Mouse (Mus musculus) cerebellum, postnatal 4 days (tissue): ENCODE data around the gene Igfbpl1.
A peak's percentile ranks its signal among the peaks of the same experiment; 100 is the strongest.

Experiments used
- DNase-seq, 2 experiments: peaks; one replicate each; pipeline ENCODE4 v3.0.0; 2022; ENCODE audit warnings: low spot score in 2 of 2, mixed read lengths in 1 of 2

The Igfbpl1 gene

DNA sequence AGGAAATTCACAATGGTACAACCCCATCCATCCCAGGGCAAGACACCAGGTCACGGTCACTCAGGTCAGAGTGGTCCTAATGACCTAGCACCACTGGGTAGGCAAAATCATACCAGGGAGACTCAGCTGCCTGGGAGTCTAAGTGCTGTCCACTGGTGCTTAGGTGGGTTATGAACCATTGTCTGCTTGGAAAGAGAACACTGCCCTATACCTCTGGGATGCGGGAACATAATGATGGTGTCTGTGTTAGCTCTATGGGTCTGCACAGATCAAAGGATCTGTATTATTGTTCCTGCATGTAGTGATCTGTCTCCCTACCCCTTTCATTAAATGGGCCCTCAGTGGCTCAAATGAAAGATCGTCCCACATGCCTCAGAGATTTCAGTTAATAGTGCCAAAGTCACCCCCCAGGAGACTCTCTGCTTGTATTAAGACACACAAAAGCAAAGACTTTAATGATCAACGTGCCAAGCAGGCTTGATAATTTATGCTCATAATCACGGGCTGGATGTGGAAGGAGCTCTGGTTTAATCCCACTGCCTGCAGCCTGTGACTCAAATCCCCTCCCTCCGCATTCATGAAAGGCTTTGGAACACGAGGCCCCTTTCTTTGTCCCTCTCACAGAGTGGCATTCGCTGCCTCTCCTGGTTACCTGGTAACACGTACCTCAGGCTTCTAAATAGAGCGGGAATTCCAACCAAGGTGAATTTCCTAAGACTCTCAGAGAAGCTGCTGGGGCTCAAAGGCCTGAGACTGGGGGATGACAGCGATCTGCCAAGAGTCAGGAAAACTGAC is 3.7 kb downstream of the Igfbpl1 start:
- no peak for DNase-seq

DNA sequence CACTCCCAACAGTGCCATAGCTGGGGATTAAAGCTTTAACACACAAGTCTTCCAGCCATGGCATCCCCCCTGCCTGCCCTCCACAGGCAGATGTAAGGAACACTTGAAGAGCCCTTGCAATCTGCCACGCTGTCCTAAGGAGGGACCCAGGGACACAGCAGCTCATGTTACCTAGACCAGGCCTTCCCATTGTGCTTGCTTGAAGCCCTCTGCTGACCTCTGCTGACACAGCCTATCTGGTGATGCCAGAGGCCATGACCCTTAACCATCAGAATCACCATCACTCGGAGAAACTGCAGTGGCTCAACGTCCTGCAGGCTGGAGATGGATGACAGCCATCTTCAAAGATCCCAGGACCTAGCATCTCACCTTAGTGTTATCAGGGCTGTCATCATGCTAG is 4.7 kb downstream of the Igfbpl1 start:
- no peak for DNase-seq

DNA sequence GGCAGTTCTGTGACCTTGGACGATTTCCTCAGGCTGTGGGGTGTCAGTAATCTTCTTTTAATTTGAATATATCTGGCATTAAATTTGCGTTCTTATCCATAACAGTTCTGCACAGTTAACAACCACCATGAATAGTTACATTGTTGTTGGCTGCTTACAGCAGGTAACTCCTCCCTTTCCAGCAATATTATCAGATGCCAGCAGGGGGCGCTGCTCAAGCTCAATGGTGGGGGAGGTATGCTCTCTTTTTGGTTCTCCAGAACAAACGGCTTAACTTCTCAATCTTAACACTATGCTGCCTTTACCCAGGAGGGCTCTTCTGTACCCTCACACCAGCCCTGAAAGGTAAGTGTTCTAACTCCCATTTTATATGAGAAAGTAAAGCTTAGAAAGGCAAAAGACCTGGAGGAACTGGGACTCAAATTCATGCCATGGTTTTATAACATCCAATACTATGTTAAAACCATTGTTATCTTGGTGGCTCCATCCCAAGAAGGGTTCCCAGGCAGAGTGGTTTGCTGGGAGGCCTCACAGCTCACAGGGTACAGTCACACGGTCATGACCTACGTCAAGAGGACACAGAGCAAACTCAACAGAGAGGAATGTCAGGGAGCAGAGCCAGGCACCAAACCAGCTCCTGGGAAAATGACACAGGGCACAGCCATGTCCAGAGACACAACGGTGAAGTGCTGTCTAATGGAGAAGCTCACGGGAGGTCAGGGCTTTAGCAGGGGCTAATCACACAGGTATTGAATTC is 6.5 kb downstream of the Igfbpl1 start:
- DNase-seq = peak; percentile 80 to 81

DNA sequence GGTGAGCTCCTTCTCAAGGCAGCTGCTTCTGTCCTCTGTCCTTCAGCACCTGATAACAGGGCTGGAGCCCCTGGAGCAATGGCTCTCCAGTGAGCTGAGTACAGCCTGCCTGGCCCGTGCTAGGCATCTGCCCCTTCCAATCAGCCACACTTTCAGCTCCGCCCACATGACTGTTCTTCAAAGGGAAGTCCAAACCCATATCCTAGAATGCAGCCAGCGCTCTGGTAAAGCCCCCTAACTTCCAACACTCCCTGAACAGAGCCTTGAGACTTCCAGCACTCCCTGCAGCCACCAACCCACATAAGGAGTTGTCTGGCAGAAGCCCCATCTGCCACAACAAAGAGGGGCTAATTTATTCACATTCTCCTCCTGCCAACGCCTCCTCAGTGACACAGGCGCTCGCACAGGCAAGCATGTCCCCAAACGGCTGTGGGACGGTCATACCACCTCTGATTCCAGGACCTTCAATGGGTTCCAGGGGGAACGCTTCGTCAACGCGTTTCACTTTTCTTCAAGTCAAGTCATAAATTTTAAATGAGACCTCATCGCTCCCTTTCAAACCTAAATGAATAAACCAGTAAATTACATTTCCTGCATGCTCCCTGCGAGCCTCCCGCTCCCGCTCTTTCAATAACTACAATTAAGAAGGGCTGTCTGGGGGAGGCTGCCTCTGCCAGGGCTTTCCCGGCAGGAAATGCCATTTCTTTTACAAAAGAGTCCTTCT is 7.4 kb downstream of the Igfbpl1 start:
- DNase-seq = peak in 1 of 2 experiments; percentile 52

DNA sequence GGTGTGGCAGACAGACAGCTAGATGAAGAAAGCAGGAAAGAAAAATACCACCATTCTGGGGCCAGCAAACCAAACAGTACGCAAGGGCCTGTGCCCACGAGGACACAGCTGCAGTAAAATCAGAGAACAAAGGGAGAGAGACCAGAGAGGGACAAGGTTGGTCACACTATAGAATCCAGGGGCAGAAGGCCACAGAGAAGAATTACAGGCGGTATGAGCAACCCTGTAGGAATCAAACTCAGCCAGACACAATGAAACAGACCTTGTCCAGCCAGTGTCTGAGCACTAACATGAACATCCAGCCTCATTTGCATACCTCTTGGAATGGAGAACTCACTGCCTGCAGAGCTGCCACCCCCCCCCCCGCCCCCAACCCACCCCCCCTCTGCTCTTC is 7.9 kb downstream of the Igfbpl1 start:
- DNase-seq = no peak

DNA sequence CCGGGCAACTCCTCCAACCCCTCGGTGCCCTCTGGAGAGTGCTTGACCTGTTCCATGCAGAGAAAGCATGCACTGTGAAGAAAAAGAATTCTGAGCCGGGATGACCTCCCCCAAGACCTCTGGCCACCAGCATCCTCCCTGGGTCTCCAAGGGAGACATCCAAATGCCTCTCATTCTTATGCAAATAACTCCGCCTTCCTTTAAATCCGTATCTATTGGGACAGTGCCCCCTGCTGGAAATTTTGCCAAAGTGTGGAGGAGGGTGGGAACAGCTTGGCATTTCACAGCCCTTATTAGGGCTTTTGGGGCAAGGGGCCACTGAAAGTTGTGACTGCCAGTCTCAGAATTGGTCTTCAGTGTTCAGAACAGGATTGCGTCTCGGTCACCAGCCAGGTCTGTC is 11.2 kb downstream of the Igfbpl1 start:
- peak; percentile 55 to 64 for DNase-seq

DNA sequence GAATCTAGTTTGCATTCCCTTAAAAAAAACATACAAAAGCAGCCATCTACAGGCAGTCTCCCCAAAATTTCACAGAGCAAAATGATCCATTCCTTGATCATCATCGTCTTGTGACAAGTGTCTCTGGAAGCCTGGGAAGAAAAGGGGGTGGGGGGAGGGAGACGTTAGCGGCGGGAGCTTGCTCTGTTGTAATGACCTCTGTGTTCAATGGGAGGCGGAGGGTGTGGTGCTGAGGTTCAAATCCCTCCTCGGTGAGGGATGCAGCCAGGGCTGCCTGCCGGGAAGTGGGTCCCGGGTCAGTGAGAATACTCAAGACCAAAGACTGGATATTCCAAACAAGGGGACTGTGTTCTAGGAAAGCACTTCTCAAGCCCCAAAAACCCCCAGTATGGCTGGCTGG is 15.5 kb downstream of the Igfbpl1 start:
- DNase-seq = no peak

DNA sequence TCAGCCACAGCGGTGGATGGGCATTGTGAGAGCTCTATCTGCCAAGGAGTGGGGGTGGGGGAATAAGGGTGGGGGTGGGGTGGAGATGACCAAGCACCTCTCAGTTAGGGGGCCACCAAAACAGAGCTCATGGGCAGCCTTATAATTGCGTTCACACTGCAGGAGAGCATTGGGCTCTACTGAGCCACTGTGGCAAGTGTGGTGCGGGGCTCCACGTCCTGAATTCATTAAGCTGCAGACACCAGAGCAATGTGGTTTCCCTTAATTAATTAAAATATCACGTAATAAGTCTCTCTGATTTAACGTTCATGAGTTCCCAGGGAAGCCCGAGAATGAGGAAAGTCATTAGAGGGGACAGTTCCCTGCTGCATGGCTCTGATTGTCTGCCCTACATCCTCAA is 18.7 kb downstream of the Igfbpl1 start:
- DNase-seq = no peak

DNA sequence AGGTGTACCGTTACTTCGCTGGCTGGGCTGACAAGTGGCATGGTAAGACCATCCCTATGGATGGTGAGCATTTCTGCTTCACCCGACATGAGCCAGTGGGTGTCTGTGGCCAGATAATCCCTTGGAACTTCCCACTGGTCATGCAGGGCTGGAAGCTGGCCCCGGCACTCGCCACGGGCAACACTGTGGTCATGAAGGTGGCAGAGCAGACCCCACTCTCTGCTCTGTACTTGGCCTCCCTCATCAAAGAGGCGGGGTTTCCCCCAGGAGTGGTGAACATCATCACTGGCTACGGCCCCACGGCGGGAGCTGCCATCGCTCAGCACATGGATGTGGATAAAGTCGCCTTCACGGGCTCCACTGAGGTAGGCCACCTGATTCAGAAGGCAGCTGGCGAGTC is 23.8 kb downstream of the Igfbpl1 start:
- no peak for DNase-seq

DNA sequence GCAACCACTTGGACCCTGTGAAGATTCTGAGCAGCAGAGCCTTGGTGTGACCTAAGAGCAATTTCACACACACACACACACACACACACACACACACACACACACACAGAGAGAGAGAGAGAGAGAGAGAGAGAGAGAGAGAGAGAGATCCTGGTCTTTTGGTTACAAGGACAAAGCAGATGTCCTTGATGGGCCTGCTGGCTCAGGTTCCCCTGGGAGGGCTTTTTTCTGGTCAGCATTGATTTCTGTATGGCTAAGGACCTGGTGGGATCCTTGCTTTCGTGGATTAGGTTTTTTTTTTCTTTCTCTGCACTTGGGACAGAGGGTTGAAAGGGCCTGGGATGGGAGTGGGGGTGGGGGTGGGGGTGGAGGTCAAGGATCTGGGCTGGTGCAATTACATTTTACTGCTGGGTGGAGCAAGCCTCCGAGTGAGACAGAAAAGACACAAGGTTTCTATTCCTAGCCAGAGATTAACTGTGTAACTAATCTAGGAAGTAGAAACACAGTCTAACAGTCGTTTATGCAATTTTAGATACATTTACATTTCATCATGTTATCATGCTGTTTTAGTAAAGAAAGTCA is 26.7 kb downstream of the Igfbpl1 start:
- no peak for DNase-seq

DNA sequence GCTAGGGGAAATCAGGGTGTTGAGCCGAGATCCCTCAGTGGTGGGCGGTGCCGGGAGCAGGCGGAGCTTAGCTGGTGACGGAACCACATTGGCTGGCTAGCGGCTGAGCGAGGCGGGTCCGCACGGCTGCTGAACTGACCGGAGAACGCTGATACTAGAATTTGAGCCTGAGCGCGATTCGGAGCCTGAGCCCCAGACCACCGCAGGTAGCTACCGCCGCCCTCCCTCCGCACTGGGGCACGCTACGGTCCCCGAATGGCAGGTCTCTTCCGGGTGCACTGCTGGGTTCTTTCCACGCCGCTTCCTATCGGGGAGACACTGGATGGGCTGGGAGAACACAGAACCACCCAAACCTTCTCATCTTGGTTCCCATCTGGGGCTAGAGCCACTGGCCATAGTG is 27.8 kb downstream of the Igfbpl1 start, which contains the start of gene Aldh1b1:
Gene Aldh1b1, plus strand, starts transcription at position 59 of the 400 bp plus-strand sequence.
- DNase-seq = peak; percentile 56 to 65

DNA sequence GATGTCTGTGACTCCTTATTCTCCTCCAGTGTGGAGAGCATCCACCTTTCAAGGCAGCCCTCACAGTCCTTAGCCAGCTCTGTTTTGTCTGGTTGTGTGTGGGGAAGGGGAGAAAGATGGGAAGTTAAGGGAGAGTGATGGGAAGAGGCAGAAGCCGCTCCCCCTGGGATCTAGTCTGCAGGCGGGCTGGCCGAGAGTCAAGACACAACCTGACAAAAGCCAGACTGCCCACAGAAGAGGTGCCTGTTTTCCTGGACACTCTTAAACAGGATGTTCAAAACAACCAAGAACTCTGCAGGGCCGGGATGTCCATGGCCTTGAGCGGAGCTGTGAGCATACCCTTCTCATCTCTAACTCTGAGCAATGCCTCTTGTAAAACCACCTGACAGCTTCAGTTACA is 30.0 kb downstream of the Igfbpl1 start:
- DNase-seq = no peak

DNA sequence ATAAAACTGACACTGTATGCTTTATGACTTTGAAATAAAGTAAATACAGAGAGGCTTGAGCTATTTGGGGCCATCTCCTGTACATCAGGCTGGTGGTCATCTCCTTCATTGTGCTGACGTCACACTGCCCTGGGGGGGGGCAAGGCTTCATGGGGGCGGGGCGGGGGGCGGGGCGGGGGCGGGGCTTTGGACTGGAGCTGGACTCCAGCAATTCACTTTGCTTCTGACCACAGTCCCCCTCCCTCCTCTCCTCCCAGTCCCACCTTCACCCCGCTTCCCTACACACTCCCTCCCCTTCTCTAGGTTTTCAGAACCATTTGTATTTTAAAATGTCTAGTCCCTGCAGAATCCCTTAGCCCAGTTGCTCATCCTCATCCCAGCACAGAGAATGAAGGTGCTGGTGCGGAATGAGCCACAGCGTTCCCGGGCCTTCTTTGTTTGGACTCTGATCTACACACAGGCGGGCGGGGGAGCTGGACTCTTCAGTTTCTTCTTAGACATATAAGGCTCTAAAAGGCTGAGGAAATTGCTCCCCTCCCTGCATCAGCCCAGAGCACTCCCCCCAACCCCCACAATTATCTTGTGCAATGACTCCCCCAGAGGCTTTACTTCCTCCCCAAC is 31.4 kb downstream of the Igfbpl1 start:
- no peak for DNase-seq

DNA sequence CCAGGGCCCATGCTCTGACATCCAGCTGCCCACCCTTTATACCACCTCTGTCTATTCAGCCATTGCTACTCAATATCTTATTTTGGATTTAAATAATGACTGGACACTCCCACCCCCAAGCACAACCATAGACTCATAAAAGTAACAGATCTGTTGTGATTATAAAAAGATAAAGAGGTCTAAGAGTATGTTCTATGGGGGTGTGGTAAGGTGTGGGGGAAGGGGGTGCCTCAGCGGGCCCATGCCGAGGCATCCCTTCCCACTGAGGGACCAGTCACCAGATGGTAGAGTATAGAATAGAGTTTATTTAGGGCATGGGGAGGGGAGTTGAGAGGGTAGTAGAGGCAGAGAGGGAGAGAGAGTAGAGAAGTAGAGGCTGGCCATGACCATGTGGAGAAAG is 36.7 kb downstream of the Igfbpl1 start:
- no peak for DNase-seq

DNA sequence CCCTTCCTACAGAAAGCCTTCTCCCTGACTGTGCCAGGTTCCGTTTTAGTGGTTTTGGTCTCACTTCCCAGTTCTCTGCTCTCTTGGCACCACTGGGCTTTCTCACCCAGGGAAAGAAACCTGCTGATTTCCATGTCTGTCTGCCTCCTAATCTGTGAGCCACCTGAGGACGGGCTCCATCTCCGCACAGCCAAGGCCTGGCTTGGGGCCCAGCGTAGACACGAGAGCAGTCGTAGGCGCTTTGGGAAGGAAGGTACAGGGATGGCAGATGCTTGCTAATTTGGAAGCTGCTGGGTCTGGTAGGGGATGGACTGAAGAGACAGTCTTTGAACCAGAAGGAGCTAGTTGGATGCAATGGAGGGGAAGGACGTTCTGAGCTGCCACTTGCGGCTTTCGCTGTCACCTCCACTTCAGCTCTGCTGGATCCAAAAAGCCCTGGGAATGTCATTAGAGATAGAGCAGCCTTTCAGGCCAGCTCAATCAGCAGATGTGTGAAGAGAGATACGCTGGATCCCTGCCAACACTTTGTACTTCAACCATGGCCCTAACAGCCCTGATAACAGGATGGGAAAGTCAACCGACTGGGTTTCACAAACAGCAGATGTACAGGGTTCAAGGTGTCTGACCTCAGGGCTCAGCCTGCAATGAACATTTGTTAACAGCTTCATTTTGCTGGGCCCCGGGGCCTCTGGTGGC is 37.3 kb downstream of the Igfbpl1 start:
- DNase-seq = peak in 1 of 2 experiments; percentile 68

DNA sequence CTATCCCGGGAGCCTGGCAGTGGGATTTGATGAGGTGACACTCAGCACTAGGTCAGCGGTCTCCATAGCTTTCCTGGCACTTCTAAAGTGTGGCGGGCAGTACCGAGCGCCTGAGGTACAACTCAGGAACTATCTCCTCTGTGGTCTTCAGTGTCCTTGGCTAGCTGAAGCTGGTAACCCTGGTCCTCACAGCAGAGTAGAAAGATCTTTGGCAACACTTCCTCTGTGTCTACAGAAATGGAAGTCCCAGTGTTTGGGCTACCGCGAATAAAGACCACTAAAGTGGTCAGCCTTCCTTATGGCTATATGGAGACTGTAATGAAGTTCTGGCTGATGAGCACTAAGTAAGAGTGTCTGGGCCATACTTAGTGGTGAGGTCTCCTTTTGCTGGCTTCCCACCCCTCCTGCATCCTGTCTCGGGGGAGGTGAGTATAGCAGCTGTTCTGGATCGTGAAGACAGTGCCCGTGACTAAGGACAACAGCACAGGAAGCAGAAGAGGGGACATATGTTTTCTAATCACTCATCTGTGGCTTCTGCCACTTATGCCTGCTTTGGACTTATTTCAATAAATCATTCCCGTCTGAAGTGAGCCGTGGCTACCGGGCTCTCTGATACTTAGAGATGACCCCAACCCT is 38.2 kb downstream of the Igfbpl1 start:
- no peak for DNase-seq

DNA sequence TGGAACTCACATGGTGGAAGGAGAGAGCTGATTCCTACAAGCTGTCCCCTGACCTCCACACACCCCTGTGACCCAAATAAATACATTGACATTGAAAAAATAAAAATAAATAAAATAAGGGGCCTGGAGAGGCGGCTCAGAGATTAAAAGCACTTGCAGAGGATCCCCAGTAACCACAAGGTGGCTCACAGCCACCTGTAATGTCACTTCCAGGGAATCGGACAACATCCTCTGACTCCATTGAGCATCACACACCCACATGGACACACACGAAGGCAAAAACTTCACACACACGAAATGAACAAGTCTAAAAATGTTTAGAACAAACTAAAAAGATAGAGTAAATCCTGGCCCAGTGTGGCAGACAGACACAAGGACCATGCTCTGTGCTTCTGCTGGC is 40.0 kb downstream of the Igfbpl1 start:
- DNase-seq = no peak

DNA sequence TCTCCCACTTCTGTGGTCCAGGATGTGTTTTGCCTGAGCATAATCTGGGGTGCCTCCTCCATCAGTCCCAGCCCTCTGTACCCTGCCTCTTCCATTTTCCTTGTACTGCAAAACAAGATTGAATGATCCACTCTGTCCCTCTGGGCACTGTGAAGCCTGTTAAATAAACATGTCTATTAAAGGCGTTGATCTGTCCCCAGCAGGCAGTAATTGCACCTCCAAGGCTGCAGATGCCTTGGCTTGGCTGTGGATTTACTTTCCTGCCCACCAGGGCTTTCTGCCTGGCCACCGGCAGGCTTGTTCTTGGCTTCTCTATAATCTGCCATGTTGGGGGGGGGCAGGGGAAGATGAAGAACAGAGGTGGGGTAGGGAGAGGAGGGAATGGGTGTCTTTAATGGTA is 40.8 kb downstream of the Igfbpl1 start:
- peak in 1 of 2 experiments; percentile 44 for DNase-seq

DNA sequence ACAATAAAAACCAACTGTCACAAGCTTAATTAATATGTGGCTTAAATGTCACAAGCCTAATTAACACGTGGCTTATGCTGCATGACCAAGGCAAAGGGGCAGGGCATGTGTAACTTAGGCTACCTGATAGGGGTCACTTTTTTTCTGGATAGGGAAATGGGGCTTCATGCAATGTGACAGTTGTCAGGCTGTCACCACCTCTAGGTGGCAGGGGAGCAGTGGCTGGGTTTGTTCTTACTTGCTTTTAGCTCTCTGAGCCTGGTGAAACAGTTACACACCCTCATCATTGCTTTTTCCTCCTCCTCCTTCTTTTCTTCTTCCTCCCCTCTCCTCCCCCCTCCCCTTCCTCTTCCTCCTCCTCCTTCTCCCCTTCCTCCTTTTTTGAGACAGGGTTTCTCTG is 43.1 kb downstream of the Igfbpl1 start:
- no peak for DNase-seq

DNA sequence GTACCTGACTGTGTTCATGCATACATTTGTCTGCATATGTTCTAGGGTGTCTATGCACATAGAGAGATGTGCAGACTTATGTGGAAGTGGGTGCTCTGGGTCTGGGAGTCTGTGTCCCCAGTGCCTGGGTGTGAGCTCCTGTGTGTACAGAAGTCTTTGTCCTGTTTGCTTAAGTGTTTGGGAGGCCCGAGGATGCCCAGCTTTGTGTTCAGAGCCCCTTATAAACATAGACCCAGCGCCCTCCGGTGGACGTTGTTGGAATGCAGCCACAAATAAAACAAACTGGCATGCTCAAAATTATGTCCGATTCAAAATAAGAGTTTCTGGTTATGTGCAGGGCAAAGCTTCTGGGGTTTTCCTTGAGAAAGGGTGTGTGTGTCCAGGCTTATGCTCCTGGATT is 55.1 kb downstream of the Igfbpl1 start:
- DNase-seq = peak in 1 of 2 experiments; percentile 64

DNA sequence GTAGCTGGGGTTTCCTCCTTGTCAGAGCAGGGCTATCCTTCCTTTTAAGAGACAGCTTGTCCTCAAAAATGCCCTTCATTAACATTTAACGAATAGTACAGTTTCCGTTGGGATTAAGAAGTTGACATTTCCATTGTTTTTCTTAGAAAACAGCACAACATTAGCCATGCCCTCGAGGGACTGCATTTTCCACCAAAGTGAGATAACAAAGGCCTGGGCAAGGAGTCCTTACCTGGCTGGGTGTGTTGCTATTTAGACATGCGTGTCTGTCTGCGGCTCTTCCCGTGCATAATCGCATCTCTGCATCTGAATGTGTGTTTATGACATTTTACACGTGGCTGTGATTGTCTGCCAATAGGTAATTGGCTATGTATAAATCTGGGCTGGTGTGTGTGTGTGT is 55.5 kb downstream of the Igfbpl1 start:
- DNase-seq = no peak
